Comparison of ENCODE assay signal across 11 mouse cellular contexts in the genomic region with DNA sequence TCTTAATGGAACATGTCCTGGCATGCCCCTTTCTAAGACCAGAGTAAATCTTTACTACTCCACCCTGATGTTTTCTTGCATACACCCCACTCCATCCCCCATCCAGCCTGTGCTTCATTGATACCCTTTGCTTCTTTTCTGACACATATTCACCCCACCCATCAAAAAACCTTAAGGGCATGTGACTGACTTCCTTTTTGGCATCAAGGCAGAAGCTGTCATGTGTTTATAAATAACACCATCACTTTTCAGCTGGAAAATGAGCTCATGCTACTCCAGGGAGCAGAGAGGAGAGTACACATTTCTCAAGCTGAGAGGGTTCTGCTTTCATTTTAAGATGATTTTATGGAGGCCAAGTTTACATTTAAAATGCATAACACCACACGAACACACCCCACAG.
DNase-seq lines count a peak whose midpoint lies in the region; ATAC-seq and TF ChIP-seq lines count a peak whose summit lies in the region.
"Had no signal": no experiment of that assay in that cellular context is flagged by ENCODE, and none has a peak within 500 bp of the region (broad histone marks: within the 10 kb centered on the region; RNA-seq: fewer than 3 reads in every experiment).

No protein-coding gene starts in this region.

- no peak for ATAC-seq in heart, embryonic 11.5 days (replicated peaks; ENCODE audit: insufficient number of reproducible peaks, low FRiP score, low TSS enrichment)
- ATAC-seq in intestine, postnatal 0 days, result no peak
- no peak for ATAC-seq in neural tube, embryonic 15.5 days (ENCODE audit: low FRiP score)
- ATAC-seq: CD4-positive, CD25-positive, alpha-beta regulatory T cell, adult 4 months had no signal

- H3K36me3 ChIP-seq in heart, embryonic 11.5 days (ENCODE audit: control insufficient read depth, insufficient read depth, low read length), result no peaks in the 10 kb centered on the region
- no peaks in the 10 kb centered on the region for H3K36me3 ChIP-seq in intestine, postnatal 0 days (ENCODE audit: control insufficient read depth, insufficient read depth)
- H3K36me3 ChIP-seq in neural tube, embryonic 15.5 days, result no peaks in the 10 kb centered on the region
- H3K36me3 ChIP-seq: heart, embryonic 15.5 days had no signal

- DNase-seq in heart, adult 18-20 months, result peak; percentile 49 to 63
- peak; percentile 0 for DNase-seq in 416B (ENCODE audit: low read depth)
- DNase-seq in heart, adult 9 months (ENCODE audit: low spot score in 2 of 2), result peak; percentile 54 to 59
- peak; percentile 31 for DNase-seq in lung, postnatal 10 days
- no peak for DNase-seq in left cerebral cortex, adult 18-20 months (ENCODE audit: low spot score in 2 of 2)
- DNase-seq: thymus, postnatal 25 days had no signal

- H3K9me3 ChIP-seq in heart, embryonic 11.5 days (replicated peaks; ENCODE audit: control insufficient read depth, low read length), result no peaks in the 10 kb centered on the region
- no peaks in the 10 kb centered on the region for H3K9me3 ChIP-seq in intestine, postnatal 0 days (ENCODE audit: control insufficient read depth)
- no peaks in the 10 kb centered on the region for H3K9me3 ChIP-seq in neural tube, embryonic 15.5 days (replicated peaks)
- H3K9me3 ChIP-seq: heart, embryonic 15.5 days had no signal

- 65% methylated on average over 1 of the region's 1 CpGs for WGBS in heart, embryonic 11.5 days (ENCODE audit: insufficient replicate concordance)
- 58% methylated on average over 1 of the region's 1 CpGs for WGBS in intestine, postnatal 0 days
- 78% methylated on average over 1 of the region's 1 CpGs for WGBS in neural tube, embryonic 15.5 days

- H3K4me2 ChIP-seq in heart, embryonic 11.5 days, result no peak overlapping the region
- no peak overlapping the region for H3K4me2 ChIP-seq in intestine, postnatal 0 days (replicated peaks; ENCODE audit: low read depth)
- no peak overlapping the region for H3K4me2 ChIP-seq in neural tube, embryonic 15.5 days
- H3K4me2 ChIP-seq: heart, embryonic 15.5 days had no signal

- no peaks in the 10 kb centered on the region for H3K27me3 ChIP-seq in heart, embryonic 11.5 days (ENCODE audit: control insufficient read depth, insufficient read depth, low read length)
- no peaks in the 10 kb centered on the region for H3K27me3 ChIP-seq in intestine, postnatal 0 days (replicated peaks; ENCODE audit: control insufficient read depth, insufficient read depth, low read length)
- H3K27me3 ChIP-seq in neural tube, embryonic 15.5 days (replicated peaks), result no peaks in the 10 kb centered on the region
- H3K27me3 ChIP-seq: heart, embryonic 15.5 days had no signal

- H3K4me1 ChIP-seq in heart, embryonic 11.5 days (ENCODE audit: control insufficient read depth, insufficient read depth, low read length), result no peaks in the 10 kb centered on the region
- no peaks in the 10 kb centered on the region for H3K4me1 ChIP-seq in intestine, postnatal 0 days (replicated peaks; ENCODE audit: control insufficient read depth, insufficient read depth, low read length)
- no peaks in the 10 kb centered on the region for H3K4me1 ChIP-seq in neural tube, embryonic 15.5 days
- H3K4me1 ChIP-seq: heart, embryonic 15.5 days had no signal

- H3K9ac ChIP-seq in heart, embryonic 11.5 days (ENCODE audit: low read depth, low read length), result no peak overlapping the region
- H3K9ac ChIP-seq in intestine, postnatal 0 days (ENCODE audit: low read depth, low read length), result no peak overlapping the region
- no peak overlapping the region for H3K9ac ChIP-seq in neural tube, embryonic 15.5 days (replicated peaks)
- H3K9ac ChIP-seq: heart, embryonic 15.5 days had no signal

- no peak overlapping the region for H3K4me3 ChIP-seq in heart, embryonic 11.5 days (ENCODE audit: low read depth, low read length)
- H3K4me3 ChIP-seq in intestine, postnatal 0 days (ENCODE audit: low read depth, low read length), result no peak overlapping the region
- H3K4me3 ChIP-seq in neural tube, embryonic 15.5 days (replicated peaks), result no peak overlapping the region
- H3K4me3 ChIP-seq: heart, embryonic 15.5 days had no signal

- TF ChIP-seq CTCF in intestine, postnatal 0 days (IDR thresholded peaks at IDR 0.05; ENCODE audit: low read depth), result no peak

- no peak overlapping the region for H3K27ac ChIP-seq in heart, embryonic 11.5 days (ENCODE audit: low read depth, low read length)
- no peak overlapping the region for H3K27ac ChIP-seq in intestine, postnatal 0 days (ENCODE audit: low read depth, low read length)
- H3K27ac ChIP-seq in neural tube, embryonic 15.5 days (replicated peaks), result no peak overlapping the region
- H3K27ac ChIP-seq: heart, embryonic 15.5 days had no signal

Comparison
In these comparisons a context has a peak if more than half of its experiments do, and no peak if none do; other contexts are left out.
1. DNase-seq: peak in heart, adult 18-20 months (2 of 2), 416B (single experiment), heart, adult 9 months (2 of 2) and lung, postnatal 10 days (single experiment); none in left cerebral cortex, adult 18-20 months (0 of 2).